Mouse (Mus musculus): ENCODE results near the gene Dnah6.

DNA sequence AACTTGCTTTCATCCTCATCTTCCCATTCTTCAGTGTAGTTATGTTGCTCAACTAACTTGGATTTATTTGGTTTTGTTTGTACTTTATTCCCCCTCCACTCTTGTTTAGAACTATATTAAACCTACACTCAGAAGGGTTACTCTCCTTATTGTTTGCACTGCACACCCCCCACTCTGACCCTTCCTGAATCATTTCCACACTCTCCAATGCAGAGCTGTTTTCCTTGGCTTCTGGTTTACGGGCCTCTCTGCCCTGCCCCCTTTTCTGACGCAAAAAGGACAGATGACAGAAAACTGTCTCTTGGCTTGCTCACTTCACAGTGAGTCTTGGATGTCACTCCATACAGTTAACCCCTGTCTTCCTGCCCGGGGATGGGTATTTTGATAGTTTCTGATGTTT, 38.5 kb downstream of the Dnah6 start:
- TF ChIP-seq CTCF (IDR thresholded peaks at IDR 0.05; ENCODE audit: extremely low read depth, insufficient read length, insufficient replicate concordance, low read depth, low read length) (no peak), POLR2A (IDR thresholded peaks at IDR 0.05; ENCODE audit: low read depth, low read length) (no peak)
